Mouse (Mus musculus): ENCODE results near the gene Efr3b. TPM values are rescaled to one million over a fixed set of nuclear protein-coding genes. Genes with fewer than 3 reads are reported as not detected.

Efr3b gene
- polyA plus RNA-seq, 1 experiment: not detected

- 23% methylated on average over 7 of the region's 7 CpGs for WGBS
- no peak overlapping the region for H3K27ac ChIP-seq (ENCODE audit: insufficient read depth, low read depth, low read length)
- H3K4me3 ChIP-seq (ENCODE audit: insufficient read depth, low read depth, low read length): no peak overlapping the region
- peaks cover 15% of the 10 kb centered on the region for H3K4me1 ChIP-seq (ENCODE audit: control insufficient read depth, insufficient read depth, low read length)
- TF ChIP-seq CTCF (IDR thresholded peaks at IDR 0.05; ENCODE audit: insufficient read depth, low read depth, low read length): no peak
- no peak for TF ChIP-seq POLR2A (IDR thresholded peaks at IDR 0.05; ENCODE audit: insufficient read depth, low read depth, low read length)
These were observed 15.9 kb downstream of the Efr3b start for GRCm38 (mm10) chr12:4022845-4023244.

- TF ChIP-seq POLR2A (IDR thresholded peaks at IDR 0.05; ENCODE audit: insufficient read depth, low read depth, low read length) (no peak), CTCF (IDR thresholded peaks at IDR 0.05; ENCODE audit: insufficient read depth, low read depth, low read length) (no peak)
- WGBS: 36% methylated on average over 8 of the region's 8 CpGs
- no peak overlapping the region for H3K27ac ChIP-seq (ENCODE audit: insufficient read depth, low read depth, low read length)
- no peak overlapping the region for H3K4me3 ChIP-seq (ENCODE audit: insufficient read depth, low read depth, low read length)
- peaks cover 18% of the 10 kb centered on the region for H3K4me1 ChIP-seq (ENCODE audit: control insufficient read depth, insufficient read depth, low read length)
These were observed 18.2 kb downstream of the Efr3b start for GRCm38 (mm10) chr12:4020505-4020904.

- H3K27ac ChIP-seq (ENCODE audit: insufficient read depth, low read depth, low read length): no peak overlapping the region
- WGBS: 47% methylated on average over 7 of the region's 7 CpGs
- H3K4me3 ChIP-seq (ENCODE audit: insufficient read depth, low read depth, low read length): no peak overlapping the region
- TF ChIP-seq CTCF (IDR thresholded peaks at IDR 0.05; ENCODE audit: insufficient read depth, low read depth, low read length) (no peak), POLR2A (IDR thresholded peaks at IDR 0.05; ENCODE audit: insufficient read depth, low read depth, low read length) (no peak)
- H3K4me1 ChIP-seq (ENCODE audit: control insufficient read depth, insufficient read depth, low read length): peaks cover 10% of the 10 kb centered on the region
These were observed 22.4 kb downstream of the Efr3b start for GRCm38 (mm10) chr12:4016321-4016720.

GRCm38 (mm10) chr12:4015741-4016140 lies 23.0 kb downstream of the Efr3b start:
- no peak for TF ChIP-seq POLR2A (IDR thresholded peaks at IDR 0.05; ENCODE audit: insufficient read depth, low read depth, low read length)
- TF ChIP-seq CTCF (IDR thresholded peaks at IDR 0.05; ENCODE audit: insufficient read depth, low read depth, low read length): no peak
- H3K27ac ChIP-seq (ENCODE audit: insufficient read depth, low read depth, low read length): no peak overlapping the region
- peaks cover 10% of the 10 kb centered on the region for H3K4me1 ChIP-seq (ENCODE audit: control insufficient read depth, insufficient read depth, low read length)
- no peak overlapping the region for H3K4me3 ChIP-seq (ENCODE audit: insufficient read depth, low read depth, low read length)
- 68% methylated on average over 4 of the region's 4 CpGs for WGBS

GRCm38 (mm10) chr12:4015255-4015654 lies 23.5 kb downstream of the Efr3b start:
- WGBS: 66% methylated on average over 7 of the region's 7 CpGs
- no peak for TF ChIP-seq POLR2A (IDR thresholded peaks at IDR 0.05; ENCODE audit: insufficient read depth, low read depth, low read length)
- no peak for TF ChIP-seq CTCF (IDR thresholded peaks at IDR 0.05; ENCODE audit: insufficient read depth, low read depth, low read length)
- Histone ChIP-seq H3K4me1 (ENCODE audit: control insufficient read depth, insufficient read depth, low read length) (peaks cover 6% of the 10 kb centered on the region; the same call in 1 of the 2 replicates), H3K27ac (ENCODE audit: insufficient read depth, low read depth, low read length) (no peak overlapping the region), H3K4me3 (ENCODE audit: insufficient read depth, low read depth, low read length) (no peak overlapping the region)

- 87% methylated on average over 5 of the region's 5 CpGs for WGBS
- no peak overlapping the region for H3K27ac ChIP-seq (ENCODE audit: insufficient read depth, low read depth, low read length)
- H3K4me3 ChIP-seq (ENCODE audit: insufficient read depth, low read depth, low read length): no peak overlapping the region
- peaks cover 22% of the 10 kb centered on the region for H3K4me1 ChIP-seq (ENCODE audit: control insufficient read depth, insufficient read depth, low read length)
- TF ChIP-seq CTCF (IDR thresholded peaks at IDR 0.05; ENCODE audit: insufficient read depth, low read depth, low read length): no peak
- TF ChIP-seq POLR2A (IDR thresholded peaks at IDR 0.05; ENCODE audit: insufficient read depth, low read depth, low read length): no peak
These were observed 27.0 kb downstream of the Efr3b start for GRCm38 (mm10) chr12:4011715-4012114.

- H3K4me3 ChIP-seq (ENCODE audit: insufficient read depth, low read depth, low read length): no peak overlapping the region
- 84% methylated on average over 4 of the region's 4 CpGs for WGBS
- TF ChIP-seq POLR2A (IDR thresholded peaks at IDR 0.05; ENCODE audit: insufficient read depth, low read depth, low read length) (no peak), CTCF (IDR thresholded peaks at IDR 0.05; ENCODE audit: insufficient read depth, low read depth, low read length) (no peak)
- no peak overlapping the region for H3K27ac ChIP-seq (ENCODE audit: insufficient read depth, low read depth, low read length)
- H3K4me1 ChIP-seq (ENCODE audit: control insufficient read depth, insufficient read depth, low read length): peaks cover 25% of the 10 kb centered on the region
These were observed 27.4 kb downstream of the Efr3b start for GRCm38 (mm10) chr12:4011301-4011700.

DNA sequence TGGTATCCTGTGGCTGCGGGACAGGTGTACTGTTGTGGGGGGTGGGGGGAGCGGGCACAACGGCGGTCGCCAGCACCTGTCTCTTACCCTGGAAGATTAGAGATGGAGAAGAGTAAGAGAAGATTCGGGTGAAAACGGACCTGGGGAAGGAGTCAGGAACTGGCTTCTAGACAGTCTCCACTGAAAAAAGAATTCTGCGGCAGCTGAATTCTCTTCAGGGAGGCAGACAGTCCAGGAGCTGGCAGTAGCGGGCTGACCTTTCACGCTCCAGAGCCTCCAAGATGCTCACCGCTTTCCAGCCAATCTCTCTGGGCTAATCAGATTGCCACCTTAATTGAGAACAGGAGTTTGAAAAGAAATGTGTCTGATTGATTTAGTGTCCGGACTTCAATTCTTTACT lies 30.0 kb downstream of the Efr3b start:
- H3K4me3 ChIP-seq (ENCODE audit: insufficient read depth, low read depth, low read length): no peak overlapping the region
- peak overlapping the region; percentile 41 for H3K27ac ChIP-seq (ENCODE audit: insufficient read depth, low read depth, low read length)
- H3K4me1 ChIP-seq (ENCODE audit: control insufficient read depth, insufficient read depth, low read length): peaks cover 27% of the 10 kb centered on the region
- TF ChIP-seq POLR2A (IDR thresholded peaks at IDR 0.05; ENCODE audit: insufficient read depth, low read depth, low read length) (no peak), CTCF (IDR thresholded peaks at IDR 0.05; ENCODE audit: insufficient read depth, low read depth, low read length) (no peak)
- WGBS: 63% methylated on average over 12 of the region's 12 CpGs

DNA sequence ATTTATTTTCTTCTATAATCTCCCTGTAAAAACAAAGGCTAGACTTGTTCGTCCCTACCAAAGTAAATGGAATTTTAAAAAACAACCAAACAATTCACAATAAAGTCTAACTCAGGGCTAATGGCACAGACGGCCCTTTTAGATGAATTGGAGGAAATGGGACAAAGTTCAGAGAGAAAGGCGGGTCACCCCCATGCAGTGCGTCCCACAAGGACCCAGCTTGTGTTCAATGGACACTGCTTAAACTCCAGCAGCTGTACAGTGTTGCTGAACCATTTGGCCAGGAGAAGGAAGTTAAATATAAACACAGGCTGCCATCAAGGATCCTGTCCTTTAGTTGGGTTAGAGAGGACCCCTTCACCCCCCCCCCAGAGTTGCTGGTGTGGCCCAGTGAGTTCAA lies 30.9 kb downstream of the Efr3b start:
- H3K27ac ChIP-seq (ENCODE audit: insufficient read depth, low read depth, low read length): 0 out of 2 replicates have a peak overlapping the region, but pooled peaks have one; percentile 50
- H3K4me3 ChIP-seq (ENCODE audit: insufficient read depth, low read depth, low read length): no peak overlapping the region
- TF ChIP-seq CTCF (IDR thresholded peaks at IDR 0.05; ENCODE audit: insufficient read depth, low read depth, low read length) (no peak), POLR2A (IDR thresholded peaks at IDR 0.05; ENCODE audit: insufficient read depth, low read depth, low read length) (no peak)
- peaks cover 27% of the 10 kb centered on the region for H3K4me1 ChIP-seq (ENCODE audit: control insufficient read depth, insufficient read depth, low read length)
- WGBS: 30% methylated on average over 4 of the region's 4 CpGs

GRCm38 (mm10) chr12:4007181-4007580 lies 31.5 kb downstream of the Efr3b start:
- peaks cover 27% of the 10 kb centered on the region for H3K4me1 ChIP-seq (ENCODE audit: control insufficient read depth, insufficient read depth, low read length)
- H3K27ac ChIP-seq (ENCODE audit: insufficient read depth, low read depth, low read length): peak overlapping the region; percentile 85
- no peak overlapping the region for H3K4me3 ChIP-seq (ENCODE audit: insufficient read depth, low read depth, low read length)
- WGBS: 20% methylated on average over 3 of the region's 4 CpGs
- TF ChIP-seq POLR2A (IDR thresholded peaks at IDR 0.05; ENCODE audit: insufficient read depth, low read depth, low read length) (no peak), CTCF (IDR thresholded peaks at IDR 0.05; ENCODE audit: insufficient read depth, low read depth, low read length) (no peak)

All from olfactory bulb, adult 2 months (tissue).